ENCODE assay signal across 9 mouse cellular contexts in the genomic region with DNA sequence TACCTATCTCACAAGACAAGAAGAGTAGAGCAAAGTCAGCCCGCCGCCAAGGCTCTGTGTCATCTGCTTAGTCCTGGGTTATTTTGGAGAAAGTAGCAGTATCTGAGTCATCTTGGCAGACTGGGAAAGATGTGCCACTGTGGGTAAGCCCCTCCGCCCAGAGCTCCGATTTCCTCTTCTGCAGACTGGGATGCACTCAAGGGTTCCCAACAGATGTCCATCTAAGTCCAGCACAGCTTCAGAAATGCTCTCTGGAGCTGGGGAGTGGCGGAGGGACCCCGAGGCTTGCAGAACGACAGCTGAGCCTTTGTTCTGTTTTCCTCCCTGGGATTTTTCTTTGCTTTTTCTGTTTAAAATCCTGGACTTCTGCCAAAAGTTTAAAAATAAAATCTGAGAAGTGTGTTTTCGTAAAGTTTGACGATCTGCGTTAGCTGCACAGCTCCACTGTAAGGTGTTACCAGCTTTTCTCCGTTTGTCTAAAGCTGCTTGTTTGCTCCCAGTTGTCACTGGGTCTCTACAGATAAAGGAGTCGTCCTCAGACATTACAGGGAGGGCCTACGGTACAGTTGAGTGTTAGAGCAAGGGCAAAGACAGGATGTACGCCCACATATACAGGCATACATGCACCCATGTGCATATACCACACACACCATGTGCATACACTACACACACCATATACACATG.
DNase-seq lines count a peak whose midpoint lies in the region; ATAC-seq and TF ChIP-seq lines count a peak whose summit lies in the region.
"Had no signal": no experiment of that assay in that cellular context is flagged by ENCODE, and none has a peak within 500 bp of the region (broad histone marks: within the 10 kb centered on the region; RNA-seq: fewer than 3 reads in every experiment).

No protein-coding gene starts in this region.

- TF ChIP-seq EP300 in ES-Bruce4 (IDR thresholded peaks at IDR 0.05; ENCODE audit: insufficient read depth, low read depth, low read length), result no peak

- H3K9me3 ChIP-seq in kidney, embryonic 16.5 days (ENCODE audit: low read length), result no peaks in the 10 kb centered on the region
- no peaks in the 10 kb centered on the region for H3K9me3 ChIP-seq in ES-Bruce4 (replicated peaks; ENCODE audit: control insufficient read depth, insufficient read depth, low read length, poor library complexity, severe bottlenecking)
- H3K9me3 ChIP-seq in embryonic facial prominence, embryonic 10.5 days, result no peaks in the 10 kb centered on the region
- H3K9me3 ChIP-seq: heart, embryonic 15.5 days had no signal

- H3K36me3 ChIP-seq in kidney, embryonic 16.5 days (ENCODE audit: insufficient read depth, low read length), result no peaks in the 10 kb centered on the region
- no peaks in the 10 kb centered on the region for H3K36me3 ChIP-seq in ES-Bruce4 (ENCODE audit: control insufficient read depth, insufficient read depth, low read length, poor library complexity, severe bottlenecking)
- no peaks in the 10 kb centered on the region for H3K36me3 ChIP-seq in embryonic facial prominence, embryonic 10.5 days (replicated peaks)
- H3K36me3 ChIP-seq: heart, embryonic 15.5 days had no signal

- no peak for TF ChIP-seq CTCF in ES-Bruce4 (IDR thresholded peaks at IDR 0.05; ENCODE audit: low read depth, low read length)
- no peak for TF ChIP-seq CTCF in olfactory bulb, adult 2 months (IDR thresholded peaks at IDR 0.05; ENCODE audit: insufficient read depth, low read depth, low read length)

- peak overlapping the region; percentile 61; the same call in 1 of the 2 replicates for H3K27ac ChIP-seq in kidney, embryonic 16.5 days (ENCODE audit: low read length)
- 0 out of 2 replicates have a peak overlapping the region, but pooled peaks have one; percentile 31 for H3K27ac ChIP-seq in ES-Bruce4 (ENCODE audit: insufficient read depth, low read length)
- H3K27ac ChIP-seq in embryonic facial prominence, embryonic 10.5 days (replicated peaks), result 0 out of 2 replicates have a peak overlapping the region, but pooled peaks have one; percentile 25
- peak overlapping the region; percentile 76 for H3K27ac ChIP-seq in olfactory bulb, adult 2 months (ENCODE audit: insufficient read depth, low read depth, low read length)
- H3K27ac ChIP-seq: heart, embryonic 15.5 days had no signal

- ATAC-seq in kidney, embryonic 16.5 days (ENCODE audit: low FRiP score, low TSS enrichment), result no peak

- H3K4me2 ChIP-seq in kidney, embryonic 16.5 days (replicated peaks; ENCODE audit: low read depth, low read length), result no peak overlapping the region
- H3K4me2 ChIP-seq: heart, embryonic 15.5 days had no signal

- no peak for DNase-seq in kidney, adult 9 months
- DNase-seq in embryonic facial prominence, embryonic 10.5 days (ENCODE audit: low spot score), result no peak
- no peak for DNase-seq in kidney, adult 8-10 months
- no peak for DNase-seq in liver
- DNase-seq: thymus, postnatal 14 days had no signal

- TF ChIP-seq POLR2A in ES-Bruce4 (IDR thresholded peaks at IDR 0.05; ENCODE audit: insufficient read depth, low read length), result no peak
- TF ChIP-seq POLR2A in olfactory bulb, adult 2 months (IDR thresholded peaks at IDR 0.05; ENCODE audit: insufficient read depth, low read depth, low read length), result no peak

- no peaks in the 10 kb centered on the region for H3K27me3 ChIP-seq in kidney, embryonic 16.5 days (ENCODE audit: insufficient read depth, low read length)
- no peaks in the 10 kb centered on the region for H3K27me3 ChIP-seq in ES-Bruce4 (ENCODE audit: control insufficient read depth, insufficient read depth, low read length, poor library complexity, severe bottlenecking)
- no peaks in the 10 kb centered on the region for H3K27me3 ChIP-seq in embryonic facial prominence, embryonic 10.5 days (replicated peaks; ENCODE audit: low read depth, poor library complexity, severe bottlenecking)
- H3K27me3 ChIP-seq: heart, embryonic 15.5 days had no signal

- 50% methylated on average over 14 of the region's 14 CpGs for WGBS in kidney, embryonic 16.5 days
- WGBS in embryonic facial prominence, embryonic 10.5 days, result 78% methylated on average over 14 of the region's 14 CpGs
- 15% methylated on average over 14 of the region's 14 CpGs for WGBS in olfactory bulb, adult 2 months

- H3K4me1 ChIP-seq in kidney, embryonic 16.5 days (ENCODE audit: insufficient read depth, low read length), result peaks cover 11% of the 10 kb centered on the region; the same call in 1 of the 2 replicates
- peaks cover 2% of the 10 kb centered on the region for H3K4me1 ChIP-seq in ES-Bruce4 (ENCODE audit: control insufficient read depth, insufficient read depth, low read length)
- H3K4me1 ChIP-seq in embryonic facial prominence, embryonic 10.5 days, result peaks cover 30% of the 10 kb centered on the region
- H3K4me1 ChIP-seq in olfactory bulb, adult 2 months (ENCODE audit: control insufficient read depth, insufficient read depth, low read length), result peaks cover 8% of the 10 kb centered on the region

- H3K9ac ChIP-seq in kidney, embryonic 16.5 days (replicated peaks; ENCODE audit: low read length), result no peak overlapping the region
- H3K9ac ChIP-seq in ES-Bruce4 (ENCODE audit: low read depth, poor library complexity, severe bottlenecking), result no peak overlapping the region
- H3K9ac ChIP-seq: heart, embryonic 15.5 days had no signal

- H3K4me3 ChIP-seq in kidney, embryonic 16.5 days (ENCODE audit: low read length), result no peak overlapping the region
- H3K4me3 ChIP-seq in ES-Bruce4 (ENCODE audit: low read depth, low read length), result no peak overlapping the region
- no peak overlapping the region for H3K4me3 ChIP-seq in embryonic facial prominence, embryonic 10.5 days
- 0 out of 2 replicates have a peak overlapping the region, but pooled peaks have one; percentile 8 for H3K4me3 ChIP-seq in olfactory bulb, adult 2 months (ENCODE audit: insufficient read depth, low read depth, low read length)
- H3K4me3 ChIP-seq: heart, embryonic 15.5 days had no signal

Comparison
In these comparisons a context has a peak if more than half of its experiments do, and no peak if none do; other contexts are left out.
1. H3K27ac ChIP-seq: peak in every context shown above with its lines; median percentile 76 in olfactory bulb, adult 2 months; 61 in kidney, embryonic 16.5 days; 31 in ES-Bruce4; 25 in embryonic facial prominence, embryonic 10.5 days.